Mouse (Mus musculus) cerebellum, adult 18-20 months (tissue): ENCODE results near the gene Tnnc2.
"Not testable (repeated sequence)": the region's sequence is repeated elsewhere in the genome, so short reads cannot be mapped to it uniquely, and the experiment has no call there.

ENCODE experiments used
- DNase-seq, 2 experiments: peaks; one replicate each; pipeline ENCODE4 v3.0.0; 2021

Tnnc2 gene

GRCm38 (mm10) chr2:164779481-164780086 is at the start of gene Tnnc2:
TSS of gene Tnnc2 (minus strand) at chr2:164779967.
- DNase-seq: no peak

- DNase-seq: no peak
Observed at GRCm38 (mm10) chr2:164829090-164829489, 49.3 kb upstream of the Tnnc2 start.

GRCm38 (mm10) chr2:164828437-164828836 is 48.7 kb upstream of the Tnnc2 start, which contains the start of gene Spata25:
TSS of gene Spata25 (minus strand) at chr2:164828537.
- no peak for DNase-seq

- no peak for DNase-seq
Observed at GRCm38 (mm10) chr2:164827146-164827850, 47.5 kb upstream of the Tnnc2 start.

GRCm38 (mm10) chr2:164825521-164825920 is 45.8 kb upstream of the Tnnc2 start:
- no peak for DNase-seq

- no peak for DNase-seq
Observed at GRCm38 (mm10) chr2:164823969-164824368, 44.2 kb upstream of the Tnnc2 start.

GRCm38 (mm10) chr2:164823181-164823585 is 43.4 kb upstream of the Tnnc2 start:
- peak in 1 of 2 experiments; percentile 45 for DNase-seq

- peak; percentile 100 for DNase-seq
Observed at GRCm38 (mm10) chr2:164822636-164823165, 42.9 kb upstream of the Tnnc2 start, which contains the start of gene Zswim1. TSS of gene Zswim1 (plus strand) at chr2:164822686.

GRCm38 (mm10) chr2:164821060-164821459 is 41.3 kb upstream of the Tnnc2 start:
- DNase-seq: peak in 1 of 2 experiments; percentile 34

GRCm38 (mm10) chr2:164817703-164818102 is 37.9 kb upstream of the Tnnc2 start:
- DNase-seq: no peak

- no peak for DNase-seq
Observed at GRCm38 (mm10) chr2:164817206-164817605, 37.4 kb upstream of the Tnnc2 start.

- no peak for DNase-seq
Observed at GRCm38 (mm10) chr2:164815821-164816220, 36.1 kb upstream of the Tnnc2 start.

- no peak for DNase-seq
Observed at GRCm38 (mm10) chr2:164815348-164815747, 35.6 kb upstream of the Tnnc2 start.

GRCm38 (mm10) chr2:164813557-164813956 is 33.8 kb upstream of the Tnnc2 start:
- no peak for DNase-seq

- no peak for DNase-seq
Observed at GRCm38 (mm10) chr2:164806614-164807013, 26.8 kb upstream of the Tnnc2 start.

GRCm38 (mm10) chr2:164805332-164805718 is 25.6 kb upstream of the Tnnc2 start:
- DNase-seq: peak in 1 of 2 experiments; percentile 53

- peak; percentile 97 to 98 for DNase-seq
Observed at GRCm38 (mm10) chr2:164804533-164805331, 25.0 kb upstream of the Tnnc2 start, which contains the start of the genes Acot8 and Zswim3. TSS of gene Acot8 (minus strand) at chr2:164804882. TSS of gene Zswim3 (plus strand) at chr2:164805098.

- no peak for DNase-seq
Observed at GRCm38 (mm10) chr2:164803921-164804313, 24.1 kb upstream of the Tnnc2 start.

GRCm38 (mm10) chr2:164803201-164803920 is 23.6 kb upstream of the Tnnc2 start:
- no peak for DNase-seq

GRCm38 (mm10) chr2:164800252-164801004 is 20.7 kb upstream of the Tnnc2 start:
- no peak for DNase-seq

- not testable (repeated sequence) for DNase-seq
Observed at GRCm38 (mm10) chr2:164798554-164798953, 18.8 kb upstream of the Tnnc2 start.

- DNase-seq: no peak
Observed at GRCm38 (mm10) chr2:164795868-164796267, 16.1 kb upstream of the Tnnc2 start.
